Mouse (Mus musculus): Measurements from ENCODE around the gene Ppan. TPM values are rescaled to one million over a fixed set of nuclear protein-coding genes. Genes with fewer than 3 reads are reported as not detected.

Gene Ppan
- polyA plus RNA-seq (2012; rRNA removed): 73.8 and 96.8 TPM in 2 replicates

- TF ChIP-seq CTCF (IDR thresholded peaks at IDR 0.05; ENCODE audit: borderline replicate concordance, extremely low read depth, insufficient read depth, insufficient read length) (no peak), POLR2A (IDR thresholded peaks at IDR 0.05; ENCODE audit: borderline replicate concordance, extremely low read depth, insufficient read depth, insufficient read length, poor library complexity, severe bottlenecking) (peak; percentile 68)
- DNase-seq (ENCODE audit: low read depth): peak; percentile 99
Observed at GRCm38 (mm10) chr9:20887704-20888385, at the start of gene Ppan. Gene Ppan (plus strand): TSS chr9:20888175.

GRCm38 (mm10) chr9:20838931-20839330, 49.0 kb upstream of the Ppan start:
- DNase-seq (ENCODE audit: low read depth): no peak
- no peak for TF ChIP-seq CTCF (IDR thresholded peaks at IDR 0.05; ENCODE audit: borderline replicate concordance, extremely low read depth, insufficient read depth, insufficient read length)
- no peak for TF ChIP-seq POLR2A (IDR thresholded peaks at IDR 0.05; ENCODE audit: borderline replicate concordance, extremely low read depth, insufficient read depth, insufficient read length, poor library complexity, severe bottlenecking)

- no peak for TF ChIP-seq POLR2A (IDR thresholded peaks at IDR 0.05; ENCODE audit: borderline replicate concordance, extremely low read depth, insufficient read depth, insufficient read length, poor library complexity, severe bottlenecking)
- no peak for TF ChIP-seq CTCF (IDR thresholded peaks at IDR 0.05; ENCODE audit: borderline replicate concordance, extremely low read depth, insufficient read depth, insufficient read length)
- DNase-seq (ENCODE audit: low read depth): no peak
Observed at GRCm38 (mm10) chr9:20842211-20842610, 45.8 kb upstream of the Ppan start.

- TF ChIP-seq POLR2A (IDR thresholded peaks at IDR 0.05; ENCODE audit: borderline replicate concordance, extremely low read depth, insufficient read depth, insufficient read length, poor library complexity, severe bottlenecking) (no peak), CTCF (IDR thresholded peaks at IDR 0.05; ENCODE audit: borderline replicate concordance, extremely low read depth, insufficient read depth, insufficient read length) (peak; percentile 47; the same call in 1 of the 2 replicates)
- DNase-seq (ENCODE audit: low read depth): peak; percentile 24
Observed at GRCm38 (mm10) chr9:20842670-20843069, 45.3 kb upstream of the Ppan start.

DNA sequence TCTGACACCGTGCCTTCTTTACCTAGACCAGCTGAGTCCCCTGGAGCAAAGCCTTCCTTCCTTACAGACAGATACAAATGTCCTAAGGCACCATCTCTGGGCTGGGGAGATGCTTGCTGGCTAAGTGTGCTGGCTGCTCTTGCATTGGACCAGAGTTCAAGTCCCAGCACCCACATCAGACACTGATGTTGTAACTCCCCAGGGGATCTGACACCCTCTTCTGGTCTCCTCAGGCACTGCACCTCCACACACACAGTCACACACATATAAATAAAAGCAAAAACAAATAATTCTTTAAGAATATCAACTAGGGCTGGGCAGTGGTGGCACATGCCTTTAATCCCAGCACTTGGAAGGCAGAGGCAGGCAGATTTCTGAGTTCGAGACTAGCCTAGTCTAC, 37.8 kb upstream of the Ppan start:
- no peak for DNase-seq (ENCODE audit: low read depth)
- TF ChIP-seq POLR2A (IDR thresholded peaks at IDR 0.05; ENCODE audit: borderline replicate concordance, extremely low read depth, insufficient read depth, insufficient read length, poor library complexity, severe bottlenecking) (no peak), CTCF (IDR thresholded peaks at IDR 0.05; ENCODE audit: borderline replicate concordance, extremely low read depth, insufficient read depth, insufficient read length) (no peak)

- no peak for TF ChIP-seq POLR2A (IDR thresholded peaks at IDR 0.05; ENCODE audit: borderline replicate concordance, extremely low read depth, insufficient read depth, insufficient read length, poor library complexity, severe bottlenecking)
- TF ChIP-seq CTCF (IDR thresholded peaks at IDR 0.05; ENCODE audit: borderline replicate concordance, extremely low read depth, insufficient read depth, insufficient read length): no peak
- peak; percentile 22 for DNase-seq (ENCODE audit: low read depth)
Observed at GRCm38 (mm10) chr9:20857131-20857530, 30.8 kb upstream of the Ppan start.

GRCm38 (mm10) chr9:20859926-20860325, 28.0 kb upstream of the Ppan start:
- TF ChIP-seq POLR2A (IDR thresholded peaks at IDR 0.05; ENCODE audit: borderline replicate concordance, extremely low read depth, insufficient read depth, insufficient read length, poor library complexity, severe bottlenecking) (no peak), CTCF (IDR thresholded peaks at IDR 0.05; ENCODE audit: borderline replicate concordance, extremely low read depth, insufficient read depth, insufficient read length) (0 out of 2 replicates have a peak, but pooled peaks have one; percentile 2)
- DNase-seq (ENCODE audit: low read depth): no peak

DNA sequence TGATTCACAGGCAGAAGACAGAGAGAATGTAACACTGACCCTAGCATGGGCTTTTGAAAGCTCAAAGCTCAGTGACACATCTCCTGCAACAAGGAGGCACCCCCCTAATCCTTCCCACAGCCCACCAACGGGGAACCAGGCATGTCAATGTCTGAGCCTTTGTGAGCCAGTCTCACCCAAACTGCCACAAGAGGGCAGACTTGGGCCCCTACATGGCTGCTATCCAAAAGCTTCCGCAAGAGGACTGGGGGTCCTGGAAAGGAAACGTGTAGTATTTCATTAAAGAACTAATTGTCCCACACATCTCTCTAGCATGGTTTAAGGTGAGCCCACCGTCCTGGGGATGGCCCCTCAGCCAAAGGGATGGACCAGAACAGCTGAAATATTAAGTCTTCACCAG, 26.2 kb upstream of the Ppan start:
- TF ChIP-seq CTCF (IDR thresholded peaks at IDR 0.05; ENCODE audit: borderline replicate concordance, extremely low read depth, insufficient read depth, insufficient read length) (peak; percentile 69), POLR2A (IDR thresholded peaks at IDR 0.05; ENCODE audit: borderline replicate concordance, extremely low read depth, insufficient read depth, insufficient read length, poor library complexity, severe bottlenecking) (no peak)
- DNase-seq (ENCODE audit: low read depth): peak; percentile 66

GRCm38 (mm10) chr9:20862225-20862624, 25.8 kb upstream of the Ppan start:
- DNase-seq (ENCODE audit: low read depth): no peak
- TF ChIP-seq CTCF (IDR thresholded peaks at IDR 0.05; ENCODE audit: borderline replicate concordance, extremely low read depth, insufficient read depth, insufficient read length) (no peak), POLR2A (IDR thresholded peaks at IDR 0.05; ENCODE audit: borderline replicate concordance, extremely low read depth, insufficient read depth, insufficient read length, poor library complexity, severe bottlenecking) (no peak)

DNA sequence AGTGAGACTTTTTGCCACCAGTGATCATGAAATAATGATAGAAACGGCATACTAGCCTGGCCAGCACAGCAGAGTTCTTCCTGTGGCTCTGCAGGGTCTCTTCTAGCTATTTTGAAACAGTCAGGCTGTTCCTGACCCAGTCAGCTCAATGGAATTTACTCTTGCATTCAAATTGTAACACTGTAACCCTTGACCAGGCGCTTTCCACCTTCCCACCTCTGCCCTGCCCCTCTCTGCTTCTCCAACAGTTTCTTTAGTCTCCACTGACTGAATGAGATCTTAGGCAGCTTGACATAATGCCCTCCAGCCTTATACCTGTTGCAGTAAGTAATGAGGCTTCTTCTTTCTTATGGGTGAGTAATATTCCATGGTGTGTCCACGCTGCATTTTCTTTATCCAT, 21.1 kb upstream of the Ppan start:
- no peak for TF ChIP-seq POLR2A (IDR thresholded peaks at IDR 0.05; ENCODE audit: borderline replicate concordance, extremely low read depth, insufficient read depth, insufficient read length, poor library complexity, severe bottlenecking)
- no peak for TF ChIP-seq CTCF (IDR thresholded peaks at IDR 0.05; ENCODE audit: borderline replicate concordance, extremely low read depth, insufficient read depth, insufficient read length)

GRCm38 (mm10) chr9:20868448-20869001, 19.4 kb upstream of the Ppan start, which contains the start of gene A230050P20Rik:
Gene A230050P20Rik (plus strand): TSS chr9:20868642.
- no peak for TF ChIP-seq CTCF (IDR thresholded peaks at IDR 0.05; ENCODE audit: borderline replicate concordance, extremely low read depth, insufficient read depth, insufficient read length)
- no peak for TF ChIP-seq POLR2A (IDR thresholded peaks at IDR 0.05; ENCODE audit: borderline replicate concordance, extremely low read depth, insufficient read depth, insufficient read length, poor library complexity, severe bottlenecking)
- DNase-seq (ENCODE audit: low read depth): peak; percentile 15

More for the DNA sequence above, 21.1 kb upstream of the Ppan start:
- DNase-seq (ENCODE audit: low read depth): no peak

GRCm38 (mm10) chr9:20869246-20869645, 18.7 kb upstream of the Ppan start:
- DNase-seq (ENCODE audit: low read depth): no peak
- TF ChIP-seq POLR2A (IDR thresholded peaks at IDR 0.05; ENCODE audit: borderline replicate concordance, extremely low read depth, insufficient read depth, insufficient read length, poor library complexity, severe bottlenecking) (no peak), CTCF (IDR thresholded peaks at IDR 0.05; ENCODE audit: borderline replicate concordance, extremely low read depth, insufficient read depth, insufficient read length) (no peak)

All from brain, embryonic 14.5 days (tissue).